9 mouse cellular contexts compared by ENCODE assay signal in genomic region chr3:131470837-131471236, GRCm38 (mm10). TPM values are rescaled to one million over a fixed set of nuclear protein-coding genes. Genes with fewer than 3 reads are reported as not detected.
A peak's percentile ranks its signal among the peaks of the same experiment; 100 is the strongest.
DNase-seq lines count a peak whose midpoint lies in the region; ATAC-seq and TF ChIP-seq lines count a peak whose summit lies in the region.
"Had no signal": no experiment of that assay in that cellular context is flagged by ENCODE, and none has a peak within 500 bp of the region (broad histone marks: within the 10 kb centered on the region; RNA-seq: fewer than 3 reads in every experiment).

No protein-coding gene starts in this region.

- H3K27me3 ChIP-seq in intestine, embryonic 15.5 days (replicated peaks), result no peaks in the 10 kb centered on the region
- no peaks in the 10 kb centered on the region for H3K27me3 ChIP-seq in intestine, postnatal 0 days (replicated peaks; ENCODE audit: control insufficient read depth, insufficient read depth, low read length)
- H3K27me3 ChIP-seq in forebrain, embryonic 12.5 days, result no peaks in the 10 kb centered on the region
- H3K27me3 ChIP-seq in limb, embryonic 14.5 days (ENCODE audit: control insufficient read depth, insufficient read depth, low read length), result no peaks in the 10 kb centered on the region
- no peaks in the 10 kb centered on the region for H3K27me3 ChIP-seq in neural tube, embryonic 11.5 days (ENCODE audit: control insufficient read depth, insufficient read depth, low read length)
- no peaks in the 10 kb centered on the region for H3K27me3 ChIP-seq in heart, embryonic 10.5 days (ENCODE audit: insufficient read depth, poor library complexity, severe bottlenecking)

- H3K4me1 ChIP-seq in intestine, embryonic 15.5 days (replicated peaks), result no peaks in the 10 kb centered on the region
- H3K4me1 ChIP-seq in intestine, postnatal 0 days (replicated peaks; ENCODE audit: control insufficient read depth, insufficient read depth, low read length), result no peaks in the 10 kb centered on the region; the same call in 1 of the 2 replicates
- H3K4me1 ChIP-seq in forebrain, embryonic 12.5 days, result peaks cover 24% of the 10 kb centered on the region
- H3K4me1 ChIP-seq in limb, embryonic 14.5 days (ENCODE audit: control insufficient read depth, insufficient read depth, low read length), result peaks cover 8% of the 10 kb centered on the region
- H3K4me1 ChIP-seq in neural tube, embryonic 11.5 days (ENCODE audit: control insufficient read depth, insufficient read depth, low read length), result no peaks in the 10 kb centered on the region
- no peaks in the 10 kb centered on the region for H3K4me1 ChIP-seq in heart, embryonic 10.5 days

- ATAC-seq in intestine, embryonic 15.5 days, result peak; percentile 27; the same call in 1 of the 2 replicates
- ATAC-seq in intestine, postnatal 0 days, result no peak
- ATAC-seq in forebrain, embryonic 12.5 days (ENCODE audit: low FRiP score), result peak; percentile 47
- ATAC-seq in limb, embryonic 14.5 days (ENCODE audit: low FRiP score, low read depth), result peak; percentile 81
- ATAC-seq in neural tube, embryonic 11.5 days (ENCODE audit: insufficient read depth, low FRiP score, low TSS enrichment), result peak; percentile 40; the same call in 1 of the 2 replicates
- ATAC-seq: CD4-positive, CD25-positive, alpha-beta regulatory T cell, adult 4 months had no signal

- no peaks in the 10 kb centered on the region for H3K9me3 ChIP-seq in intestine, embryonic 15.5 days
- no peaks in the 10 kb centered on the region for H3K9me3 ChIP-seq in intestine, postnatal 0 days (ENCODE audit: control insufficient read depth)
- no peaks in the 10 kb centered on the region for H3K9me3 ChIP-seq in forebrain, embryonic 12.5 days
- H3K9me3 ChIP-seq in limb, embryonic 14.5 days (ENCODE audit: control insufficient read depth, low read length), result no peaks in the 10 kb centered on the region
- H3K9me3 ChIP-seq in neural tube, embryonic 11.5 days (ENCODE audit: control insufficient read depth, low read length), result no peaks in the 10 kb centered on the region
- no peaks in the 10 kb centered on the region for H3K9me3 ChIP-seq in heart, embryonic 10.5 days

- no peak for TF ChIP-seq CTCF in intestine, postnatal 0 days (IDR thresholded peaks at IDR 0.05; ENCODE audit: low read depth)

- peak; percentile 59 for DNase-seq in limb, embryonic 14.5 days (ENCODE audit: low spot score)
- peak; percentile 23 for DNase-seq in neural tube, embryonic 11.5 days (ENCODE audit: low spot score)
- DNase-seq in cerebellum, adult 8-10 months, result no peak
- DNase-seq in heart, embryonic 10.5 days (ENCODE audit: low spot score), result no peak
- DNase-seq in ovary, postnatal 14 days (ENCODE audit: low spot score), result no peak

- H3K9ac ChIP-seq in intestine, embryonic 15.5 days, result no peak overlapping the region
- H3K9ac ChIP-seq in intestine, postnatal 0 days (ENCODE audit: low read depth, low read length), result no peak overlapping the region
- no peak overlapping the region for H3K9ac ChIP-seq in forebrain, embryonic 12.5 days
- no peak overlapping the region for H3K9ac ChIP-seq in limb, embryonic 14.5 days (ENCODE audit: low read depth, low read length, severe bottlenecking)
- H3K9ac ChIP-seq in neural tube, embryonic 11.5 days (ENCODE audit: low read length), result no peak overlapping the region

- 47% methylated on average over 9 of the region's 9 CpGs for WGBS in intestine, embryonic 15.5 days
- 56% methylated on average over 9 of the region's 9 CpGs for WGBS in intestine, postnatal 0 days
- 34% methylated on average over 9 of the region's 9 CpGs for WGBS in forebrain, embryonic 12.5 days
- WGBS in limb, embryonic 14.5 days, result 44% methylated on average over 9 of the region's 9 CpGs
- WGBS in neural tube, embryonic 11.5 days, result 40% methylated on average over 9 of the region's 9 CpGs
- 59% methylated on average over 9 of the region's 9 CpGs for whole genome bisulfite sequencing in heart, embryonic 10.5 days

- no peak for TF ChIP-seq POLR2A in limb, embryonic 14.5 days (IDR thresholded peaks at IDR 0.05; ENCODE audit: borderline replicate concordance, extremely low read depth, insufficient read depth, insufficient read length)

- no peak overlapping the region for H3K4me3 ChIP-seq in intestine, embryonic 15.5 days (replicated peaks)
- H3K4me3 ChIP-seq in intestine, postnatal 0 days (ENCODE audit: low read depth, low read length), result no peak overlapping the region
- H3K4me3 ChIP-seq in forebrain, embryonic 12.5 days (replicated peaks), result no peak overlapping the region
- H3K4me3 ChIP-seq in limb, embryonic 14.5 days (replicated peaks; ENCODE audit: low read length), result no peak overlapping the region
- no peak overlapping the region for H3K4me3 ChIP-seq in neural tube, embryonic 11.5 days (ENCODE audit: low read depth, low read length)
- no peak overlapping the region for H3K4me3 ChIP-seq in heart, embryonic 10.5 days

- H3K4me2 ChIP-seq in intestine, embryonic 15.5 days (replicated peaks), result no peak overlapping the region
- H3K4me2 ChIP-seq in intestine, postnatal 0 days (replicated peaks; ENCODE audit: low read depth), result no peak overlapping the region
- H3K4me2 ChIP-seq in forebrain, embryonic 12.5 days, result no peak overlapping the region
- no peak overlapping the region for H3K4me2 ChIP-seq in limb, embryonic 14.5 days (replicated peaks; ENCODE audit: low read depth, low read length, severe bottlenecking)
- H3K4me2 ChIP-seq in neural tube, embryonic 11.5 days (ENCODE audit: low read depth), result no peak overlapping the region

- no peaks in the 10 kb centered on the region for H3K36me3 ChIP-seq in intestine, embryonic 15.5 days
- H3K36me3 ChIP-seq in intestine, postnatal 0 days (ENCODE audit: control insufficient read depth, insufficient read depth), result no peaks in the 10 kb centered on the region
- no peaks in the 10 kb centered on the region for H3K36me3 ChIP-seq in forebrain, embryonic 12.5 days (replicated peaks)
- no peaks in the 10 kb centered on the region for H3K36me3 ChIP-seq in limb, embryonic 14.5 days (ENCODE audit: control insufficient read depth, insufficient read depth, low read length)
- H3K36me3 ChIP-seq in neural tube, embryonic 11.5 days (ENCODE audit: control insufficient read depth, insufficient read depth, low read length), result no peaks in the 10 kb centered on the region
- H3K36me3 ChIP-seq in heart, embryonic 10.5 days, result no peaks in the 10 kb centered on the region

- H3K27ac ChIP-seq in intestine, embryonic 15.5 days, result no peak overlapping the region
- no peak overlapping the region for H3K27ac ChIP-seq in intestine, postnatal 0 days (ENCODE audit: low read depth, low read length)
- 0 out of 2 replicates have a peak overlapping the region, but pooled peaks have one; percentile 19 for H3K27ac ChIP-seq in forebrain, embryonic 12.5 days
- 0 out of 2 replicates have a peak overlapping the region, but pooled peaks have one; percentile 8 for H3K27ac ChIP-seq in limb, embryonic 14.5 days (replicated peaks; ENCODE audit: low read depth, low read length)
- H3K27ac ChIP-seq in neural tube, embryonic 11.5 days (ENCODE audit: low read depth, low read length), result no peak overlapping the region
- no peak overlapping the region for H3K27ac ChIP-seq in heart, embryonic 10.5 days

RNA-seq across cellular contexts. Expression of gene Sgms2, which starts 20.4 kb away (rescaled TPM):
- 15.3 and 15.8 TPM in 2 replicates for polyA plus RNA-seq in intestine, embryonic 15.5 days (2015; fragmentation: Nextera tagmentation; extraction: Ambion mirVana)
- polyA plus RNA-seq in intestine, postnatal 0 days (2015; fragmentation: Nextera tagmentation; extraction: Ambion mirVana), result 37.9 and 39.1 TPM in 2 replicates
- 0.96 and 1.00 TPM in 2 replicates for polyA plus RNA-seq in forebrain, embryonic 12.5 days (2016; fragmentation: Nextera tagmentation; extraction: Ambion mirVana)
- 19.5 and 20.0 TPM in 2 replicates for polyA plus RNA-seq in limb, embryonic 14.5 days (2012; rRNA removed)
- 16.6 and 18.7 TPM in 2 replicates for polyA plus RNA-seq in limb, embryonic 14.5 days (2014; fragmentation: Nextera tagmentation; extraction: Ambion mirVana)
- 0.22 and 0.52 TPM in 2 replicates for polyA plus RNA-seq in neural tube, embryonic 11.5 days (2014; fragmentation: Nextera tagmentation; extraction: Ambion mirVana)
- 1.4 and 1.9 TPM in 2 replicates for polyA plus RNA-seq in heart, embryonic 10.5 days (2016; fragmentation: Nextera tagmentation; extraction: Ambion mirVana)
- polyA plus RNA-seq: CD4-positive, CD25-positive, alpha-beta regulatory T cell, adult 4 months had no signal

Comparison
In these comparisons a context has a peak if more than half of its experiments do, and no peak if none do; other contexts are left out.
1. H3K27ac ChIP-seq: peak in forebrain, embryonic 12.5 days (single experiment) and limb, embryonic 14.5 days (single experiment); none in intestine, embryonic 15.5 days (single experiment), intestine, postnatal 0 days (single experiment), neural tube, embryonic 11.5 days (single experiment) and heart, embryonic 10.5 days (single experiment).
2. DNase-seq: peak in limb, embryonic 14.5 days (single experiment) and neural tube, embryonic 11.5 days (single experiment); none in cerebellum, adult 8-10 months (single experiment), heart, embryonic 10.5 days (single experiment) and ovary, postnatal 14 days (single experiment).